Mouse (Mus musculus) gastrocnemius, postnatal 36 days (tissue): ENCODE results near the gene Hmgb2. TPM values are rescaled to one million over a fixed set of nuclear protein-coding genes. Genes with fewer than 3 reads are reported as not detected.
"Not testable (repeated sequence)": the region's sequence is repeated elsewhere in the genome, so short reads cannot be mapped to it uniquely, and the experiment has no call there.

ENCODE experiments used
- DNase-seq, 2 experiments: peaks; one replicate each; pipeline ENCODE4 v3.0.0; 2022
- intact Hi-C: fragments of 180-260 bp; cut with DNase I; formaldehyde crosslinking; loops from one replicate; pipeline ENCODE4 v1.15.1; 2025
- total RNA-seq, 2 experiments: library from RNA; stranded (reverse); gene quantifications; 2 replicates each; pipeline ENCODE4 v1.2.3; 2021

Hmgb2 gene
- total RNA-seq, 2 experiments from 2014 or later, result 5.0 to 7.4 TPM

DNA sequence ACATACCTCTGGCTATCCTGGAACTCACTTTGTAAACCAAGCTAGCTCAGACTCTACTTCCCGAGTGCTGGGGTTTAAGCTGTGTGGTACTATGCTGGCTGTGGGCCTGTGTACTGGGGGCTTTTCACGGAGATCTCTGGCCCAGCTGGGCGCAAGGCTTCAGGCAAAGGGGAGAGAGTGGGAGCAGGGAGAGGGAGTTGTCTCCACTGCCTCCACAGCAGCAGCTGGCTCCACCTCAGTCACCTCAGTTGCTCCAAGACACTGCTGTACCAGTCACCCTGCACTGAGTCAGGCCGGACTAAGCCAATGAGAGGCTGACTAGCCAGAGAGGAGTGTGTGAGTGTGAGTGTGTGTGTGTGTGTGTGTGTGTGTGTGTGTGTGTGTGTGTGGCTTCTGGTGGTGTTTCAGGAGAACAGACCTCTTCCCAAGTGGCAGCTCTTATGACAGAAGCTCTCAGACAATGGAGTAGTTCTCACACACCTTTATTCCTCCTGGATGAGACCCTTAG is 4.1 kb upstream of the Hmgb2 start:
- no peak for DNase-seq
- intact Hi-C loops, result no loop called here

DNA sequence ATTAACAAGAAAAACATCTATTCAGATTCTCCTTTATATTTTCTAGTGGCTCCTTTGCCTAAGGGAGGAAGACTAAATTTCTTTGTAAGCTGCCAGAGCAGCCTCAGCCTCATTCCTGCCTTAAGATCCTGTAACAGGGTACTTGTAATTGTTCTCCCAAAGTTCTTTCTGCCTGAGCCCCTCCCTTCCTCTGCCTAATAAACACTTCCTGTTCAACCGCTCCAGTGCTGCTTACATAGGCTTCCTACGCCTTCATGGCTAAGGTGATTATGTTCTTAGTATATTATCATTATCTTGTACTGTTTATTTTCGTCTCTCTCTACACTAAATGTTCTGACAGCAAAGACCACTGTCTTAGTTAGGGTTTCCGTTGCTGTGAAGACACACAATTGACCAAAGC is 3.0 kb upstream of the Hmgb2 start:
- intact Hi-C loops, result no loop called here
- no peak for DNase-seq

DNA sequence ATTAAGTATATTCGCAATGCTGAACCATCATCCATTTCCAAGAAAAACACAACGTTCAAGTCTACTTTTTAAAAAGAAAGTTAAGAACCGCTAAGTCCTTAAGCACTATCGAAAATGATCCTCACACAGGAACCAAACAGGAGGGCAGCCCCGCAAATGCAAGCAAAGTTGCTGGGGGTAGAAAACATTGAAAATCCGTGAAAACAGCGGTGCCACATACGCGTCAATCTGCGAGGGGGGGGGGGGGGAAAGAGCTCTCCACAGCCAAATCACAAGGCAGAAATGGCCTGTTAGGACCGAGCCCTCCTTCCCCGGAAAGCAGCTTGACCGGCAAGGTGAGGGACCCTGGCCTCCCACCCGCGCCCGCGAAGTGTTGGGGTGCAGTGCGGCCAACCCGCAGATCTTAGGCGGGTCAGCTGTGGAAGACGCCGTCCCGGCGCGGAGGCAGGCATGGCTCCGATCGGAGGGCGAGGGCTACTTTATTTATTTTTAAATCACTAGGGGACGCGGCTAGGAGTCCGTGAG is 854 bp upstream of the Hmgb2 start:
- DNase-seq, result no peak
- intact Hi-C loops, result loop anchor here (5.0 kb wide), 1 partner anchor 84 kb away; no protein-coding TSS in a partner anchor

DNA sequence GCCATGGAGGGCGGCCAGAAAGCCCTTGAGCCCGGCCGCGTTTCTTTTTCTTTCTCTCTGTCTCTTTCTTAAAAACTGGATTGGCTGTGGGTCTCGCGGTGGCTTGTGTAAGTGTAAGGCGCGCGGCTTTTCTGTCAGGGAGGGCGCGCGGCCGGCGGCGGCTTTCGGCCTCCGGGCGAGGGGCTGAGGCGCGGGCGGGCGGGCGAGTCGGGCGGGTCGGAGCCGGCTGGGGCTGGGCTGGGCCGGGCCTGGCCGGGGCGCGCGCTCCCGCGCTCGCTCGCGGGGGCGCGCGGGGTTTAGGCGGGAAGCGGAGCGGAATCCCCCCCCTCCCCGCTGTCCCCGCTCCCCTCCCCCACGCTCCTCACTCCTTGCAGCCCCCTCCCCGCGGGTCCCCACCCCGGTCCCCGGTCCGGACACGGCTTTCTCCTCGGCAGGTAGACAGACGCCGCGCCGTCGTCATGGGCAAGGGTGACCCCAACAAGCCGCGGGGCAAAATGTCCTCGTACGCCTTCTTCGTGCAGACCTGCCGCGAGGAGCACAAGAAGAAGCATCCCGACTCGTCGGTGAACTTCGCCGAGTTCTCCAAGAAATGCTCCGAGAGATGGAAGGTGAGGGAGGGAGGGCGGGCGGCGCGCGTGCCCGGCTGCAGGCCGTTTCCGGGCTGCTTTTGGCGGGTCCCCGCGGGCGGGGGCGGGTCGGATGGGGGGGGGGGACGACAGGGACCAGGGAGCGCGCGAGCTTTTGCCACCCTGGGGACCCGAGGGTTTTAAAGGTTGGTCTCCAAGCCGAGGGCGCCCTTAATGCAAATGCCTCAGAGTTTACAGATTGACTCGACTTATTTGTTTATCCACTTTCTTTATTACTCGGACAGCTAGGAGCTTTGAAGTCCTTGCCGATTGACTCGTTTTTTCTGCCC is 692 bp downstream of the Hmgb2 start:
- no peak for DNase-seq
- intact Hi-C loops, result loop anchor here (5.0 kb wide), 1 partner anchor 85 kb away; no protein-coding TSS in a partner anchor

DNA sequence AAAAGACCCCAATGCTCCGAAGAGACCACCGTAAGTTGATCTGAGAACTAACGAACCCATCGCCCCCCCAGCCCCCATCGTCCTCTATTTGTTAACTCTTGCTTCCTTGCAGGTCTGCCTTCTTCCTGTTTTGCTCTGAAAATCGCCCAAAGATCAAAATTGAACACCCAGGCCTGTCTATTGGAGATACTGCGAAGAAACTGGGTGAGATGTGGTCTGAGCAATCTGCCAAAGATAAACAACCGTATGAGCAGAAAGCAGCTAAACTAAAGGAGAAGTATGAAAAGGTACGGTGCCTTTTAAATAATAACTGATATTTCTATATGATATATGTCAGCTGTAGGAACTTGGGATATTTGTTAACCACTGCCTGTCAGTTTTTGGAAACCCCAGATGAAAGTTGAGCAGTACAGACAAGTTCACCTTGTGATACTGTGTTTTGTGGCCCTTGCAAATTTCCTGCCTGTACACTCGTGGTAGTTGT is 1.5 kb downstream of the Hmgb2 start:
- not testable (repeated sequence) for DNase-seq
- intact Hi-C loops, result loop anchor here (5.0 kb wide), 1 partner anchor 86 kb away; no protein-coding TSS in a partner anchor

DNA sequence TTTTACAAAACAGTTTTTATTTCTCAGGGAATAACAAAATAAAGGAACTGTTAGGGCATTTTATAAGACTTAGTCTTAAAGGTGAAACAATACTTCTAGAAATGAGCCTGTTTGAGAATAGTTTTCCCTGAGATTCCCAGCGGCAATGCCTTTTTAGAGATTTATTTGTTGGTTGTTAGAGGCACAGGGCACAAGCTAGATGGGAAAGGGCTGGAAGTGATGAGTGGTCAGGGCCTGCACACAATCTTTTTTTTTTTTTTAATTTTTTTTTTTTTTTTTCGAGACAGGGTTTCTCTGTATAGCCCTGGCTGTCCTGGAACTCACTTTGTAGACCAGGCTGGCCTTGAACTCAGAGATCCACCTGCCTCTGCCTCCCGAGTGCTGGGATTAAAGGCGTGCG is 5.0 kb downstream of the Hmgb2 start:
- DNase-seq, intact Hi-C loops: not testable (repeated sequence)

DNA sequence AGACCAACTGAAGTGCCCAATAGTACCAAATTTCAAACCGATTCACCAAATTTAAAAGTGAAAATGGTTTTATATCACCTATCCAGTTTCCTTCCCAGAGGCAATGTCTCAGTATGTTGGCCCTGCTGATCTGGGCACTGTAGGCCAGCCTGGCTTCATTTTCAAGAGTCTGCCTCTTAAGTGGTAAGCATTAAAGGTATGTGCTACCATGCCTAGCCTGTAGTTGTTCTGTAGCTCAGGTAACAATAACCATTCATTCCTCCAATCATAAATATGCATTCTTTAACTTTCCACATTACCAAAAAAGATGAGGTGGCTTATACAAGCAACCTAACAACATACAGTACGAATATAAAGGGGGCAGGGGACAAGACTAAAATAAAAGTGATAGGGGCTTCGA is 6.0 kb downstream of the Hmgb2 start:
- DNase-seq, result no peak
- intact Hi-C loops, result no loop called here

DNA sequence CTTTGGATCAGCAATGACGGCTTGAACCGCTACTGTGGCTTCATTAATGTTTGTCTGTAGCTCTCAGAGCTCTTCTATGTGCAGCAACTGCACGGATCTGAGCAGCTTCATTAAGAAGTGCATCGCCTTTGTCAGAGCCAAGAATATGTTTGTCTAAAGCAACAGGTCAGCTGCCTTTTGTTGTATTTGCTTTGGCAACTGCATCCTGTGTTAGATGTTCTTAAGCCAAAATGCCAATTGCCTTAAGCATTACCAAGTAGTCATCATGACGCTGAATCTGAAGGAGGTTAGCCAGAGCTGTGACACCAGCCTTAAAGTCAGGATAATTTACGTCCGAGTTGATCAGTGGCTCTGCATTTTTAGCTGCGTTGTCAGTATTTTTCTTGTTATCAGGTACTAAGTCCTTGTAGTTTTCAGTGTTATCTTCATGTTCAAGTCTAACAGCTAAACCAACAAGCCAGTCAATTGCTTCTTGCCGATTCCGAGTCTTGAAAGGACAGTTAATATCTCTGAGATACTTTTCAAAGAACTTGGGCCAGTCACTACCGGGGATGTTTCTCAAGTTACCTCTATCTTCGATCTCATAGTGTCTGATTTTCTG is 8.6 kb downstream of the Hmgb2 start:
- DNase-seq, result no peak
- intact Hi-C loops, result no loop called here

DNA sequence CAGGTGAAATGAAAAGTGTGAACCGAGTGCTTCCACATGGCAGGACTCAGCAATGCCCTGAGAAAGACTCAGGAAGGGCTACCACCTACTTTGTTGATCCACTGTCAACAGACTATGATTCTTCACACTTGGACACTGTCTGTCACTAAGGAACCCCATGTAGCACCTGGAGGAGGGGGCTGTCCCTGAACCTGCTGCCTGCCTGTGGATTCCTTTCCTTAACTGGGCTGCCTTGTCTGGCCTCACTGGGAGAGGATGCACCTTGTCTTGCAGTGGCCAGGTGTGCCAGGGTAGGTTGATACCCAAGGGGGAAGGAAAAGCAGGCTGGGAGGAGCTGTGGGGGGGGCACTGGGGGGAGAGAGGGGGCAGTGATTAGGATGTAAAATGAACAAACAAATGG is 16.3 kb downstream of the Hmgb2 start:
- DNase-seq, result no peak

DNA sequence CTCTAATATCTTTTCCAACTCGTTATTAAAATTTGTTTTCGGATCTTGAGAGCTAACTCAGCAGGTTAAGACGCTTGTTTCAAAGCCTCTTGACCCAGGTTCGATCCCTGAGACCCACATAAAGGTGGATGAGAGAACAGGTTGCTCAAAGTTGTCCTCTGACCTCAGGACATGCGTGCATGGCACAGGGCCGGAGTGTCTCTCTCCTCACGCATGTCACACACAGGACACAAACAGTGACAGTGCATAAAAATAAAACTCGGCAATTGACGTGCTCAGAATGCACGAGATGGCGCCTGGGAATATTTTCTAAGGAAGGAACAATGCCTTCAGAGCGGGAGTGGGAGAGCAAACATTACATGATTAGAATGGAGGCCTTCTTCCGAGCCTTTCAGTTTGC is 18.5 kb downstream of the Hmgb2 start:
- intact Hi-C loops, result loop anchor here (5.0 kb wide), 1 partner anchor 178 kb away; no protein-coding TSS in a partner anchor
- DNase-seq, result no peak

More for the DNA sequence above, 16.3 kb downstream of the Hmgb2 start:
- intact Hi-C loops, result no loop called here

DNA sequence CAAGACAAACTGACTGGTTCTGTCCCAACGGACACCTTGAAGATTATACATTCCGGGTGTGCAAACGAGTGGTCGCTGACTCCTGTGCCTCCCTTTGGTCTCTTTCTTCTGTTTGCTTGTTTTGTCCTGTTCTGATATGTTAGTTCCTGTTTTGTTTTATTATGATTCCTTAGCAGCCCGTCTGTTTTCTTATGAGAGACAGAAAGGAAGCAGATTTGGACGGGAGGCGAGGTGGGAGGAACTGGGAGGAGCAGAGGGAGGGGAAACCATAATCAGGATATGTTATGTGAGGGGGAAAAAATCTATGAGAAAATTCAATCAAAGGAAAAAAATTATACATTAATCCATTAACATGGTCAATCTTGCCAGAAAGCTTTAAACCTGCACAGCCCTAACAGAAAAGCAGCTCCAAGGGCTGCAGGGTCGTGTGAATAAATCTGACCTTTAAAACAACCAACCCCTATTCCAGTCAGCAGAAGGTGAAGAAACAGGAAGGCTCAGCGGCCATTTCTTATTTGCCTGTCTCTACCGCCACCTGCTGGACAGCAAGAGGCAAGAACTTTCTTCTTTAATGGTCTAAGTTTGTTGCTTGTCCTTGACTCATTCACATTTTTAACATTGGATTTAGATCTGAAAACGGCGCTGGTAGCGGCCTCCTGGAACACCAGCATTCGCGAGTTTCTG is 19.1 kb downstream of the Hmgb2 start:
- peak; percentile 65 to 75 for DNase-seq
- intact Hi-C loops, result loop anchor here (1.0 to 5.0 kb wide), 2 partner anchors 104 to 179 kb away; no protein-coding TSS in a partner anchor

DNA sequence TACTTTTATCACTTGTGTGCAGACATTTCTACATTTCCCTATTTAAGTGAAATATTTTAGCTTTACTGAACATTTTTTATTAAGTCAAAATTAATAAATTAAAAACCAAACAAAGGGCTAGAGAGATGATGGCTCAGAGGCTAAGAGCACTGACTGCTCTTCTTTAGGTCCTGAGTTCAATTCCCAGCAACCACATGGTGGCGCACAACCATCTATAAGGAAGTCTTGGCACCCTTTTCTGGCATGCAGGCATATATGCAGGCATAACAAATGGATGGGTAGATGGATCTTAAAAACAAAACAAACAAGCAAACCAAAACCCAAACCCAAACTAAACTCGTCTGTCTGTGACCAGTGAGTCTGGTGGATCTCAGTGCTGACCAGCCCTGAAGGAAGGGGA is 20.5 kb downstream of the Hmgb2 start:
- no peak for DNase-seq
- intact Hi-C loops, result loop anchor here (5.0 kb wide), 1 partner anchor 180 kb away; no protein-coding TSS in a partner anchor

DNA sequence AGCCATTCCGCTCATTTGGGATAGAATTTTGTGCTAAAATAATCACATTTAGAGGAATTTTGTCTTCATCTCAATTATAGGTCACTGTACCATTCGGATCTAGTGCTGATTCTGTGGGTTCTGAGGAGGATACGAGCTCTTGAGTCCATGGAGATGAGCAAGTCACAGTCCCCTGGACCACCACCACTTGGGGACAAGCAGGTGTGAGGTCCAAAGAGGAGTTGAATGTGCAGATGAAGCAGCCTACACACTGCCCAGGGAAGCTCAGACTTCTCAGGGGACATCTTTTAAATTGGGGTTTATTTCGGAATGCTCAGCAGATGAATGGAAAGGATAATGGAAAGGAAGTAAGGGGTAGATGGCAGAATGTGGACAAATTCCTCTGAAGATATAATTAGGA is 21.4 kb downstream of the Hmgb2 start:
- intact Hi-C loops, result loop anchor here (5.0 kb wide), 1 partner anchor 181 kb away; no protein-coding TSS in a partner anchor
- no peak for DNase-seq

DNA sequence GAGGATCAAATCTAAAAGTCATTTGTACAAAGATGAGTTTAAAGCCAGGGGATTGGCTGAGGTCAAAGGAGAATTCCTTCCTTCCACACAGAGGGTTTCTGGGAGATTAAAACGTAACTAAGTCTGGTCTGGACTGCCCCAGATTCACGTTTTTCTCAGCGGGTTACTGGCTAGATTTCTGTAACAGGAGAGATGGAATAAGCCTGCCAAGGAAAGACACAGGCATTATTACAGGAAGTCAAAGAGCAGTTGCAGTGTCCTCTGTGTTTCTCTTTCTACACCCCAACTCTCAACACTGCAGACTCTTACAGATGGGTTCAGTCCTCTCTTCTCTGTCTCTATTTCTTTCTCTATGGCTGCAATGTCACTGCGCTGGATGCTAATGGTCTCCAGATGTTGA is 22.8 kb downstream of the Hmgb2 start:
- intact Hi-C loops, result loop anchor here (5.0 kb wide), 1 partner anchor 182 kb away; no protein-coding TSS in a partner anchor
- DNase-seq, result no peak

DNA sequence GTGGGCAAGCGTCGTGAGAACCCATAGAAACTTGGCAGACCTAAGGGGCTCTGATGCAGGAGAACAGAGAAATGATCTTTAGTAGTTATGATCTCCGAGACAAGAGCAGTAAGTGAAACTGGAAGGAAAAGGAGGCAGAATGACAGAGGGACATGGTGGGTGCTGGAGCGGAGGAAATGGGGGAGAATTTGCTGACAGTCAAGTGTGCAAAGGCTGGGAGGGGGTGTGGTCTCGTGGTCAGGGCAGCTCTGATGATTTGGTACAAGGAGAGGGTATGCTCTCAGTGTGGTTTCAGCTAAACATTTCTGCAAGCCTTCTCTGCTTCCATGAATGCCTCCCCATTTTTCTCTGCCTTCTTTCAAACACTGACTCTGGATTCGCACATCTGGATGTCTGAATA is 24.5 kb downstream of the Hmgb2 start:
- no peak for DNase-seq
- intact Hi-C loops, result no loop called here

DNA sequence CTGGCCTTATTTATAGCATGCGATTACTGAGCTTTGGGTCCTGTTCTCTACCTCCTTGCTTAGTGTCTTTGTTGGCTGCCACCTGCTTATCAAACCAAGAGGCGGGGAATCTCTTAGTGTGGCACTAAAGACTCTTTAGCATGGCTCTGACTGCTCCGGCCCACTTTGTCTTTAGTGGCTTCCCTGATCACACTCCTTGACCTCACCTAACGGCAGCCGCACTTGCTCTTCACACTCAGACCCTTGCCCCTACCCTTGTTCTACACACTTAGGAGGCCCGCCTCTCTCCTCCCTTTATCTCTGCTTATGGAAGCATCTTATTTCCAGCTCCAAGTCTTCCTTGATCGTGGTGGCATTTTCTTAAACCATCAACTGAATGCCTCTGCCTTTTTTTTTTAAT is 26.9 kb downstream of the Hmgb2 start:
- intact Hi-C loops, result no loop called here
- no peak for DNase-seq

DNA sequence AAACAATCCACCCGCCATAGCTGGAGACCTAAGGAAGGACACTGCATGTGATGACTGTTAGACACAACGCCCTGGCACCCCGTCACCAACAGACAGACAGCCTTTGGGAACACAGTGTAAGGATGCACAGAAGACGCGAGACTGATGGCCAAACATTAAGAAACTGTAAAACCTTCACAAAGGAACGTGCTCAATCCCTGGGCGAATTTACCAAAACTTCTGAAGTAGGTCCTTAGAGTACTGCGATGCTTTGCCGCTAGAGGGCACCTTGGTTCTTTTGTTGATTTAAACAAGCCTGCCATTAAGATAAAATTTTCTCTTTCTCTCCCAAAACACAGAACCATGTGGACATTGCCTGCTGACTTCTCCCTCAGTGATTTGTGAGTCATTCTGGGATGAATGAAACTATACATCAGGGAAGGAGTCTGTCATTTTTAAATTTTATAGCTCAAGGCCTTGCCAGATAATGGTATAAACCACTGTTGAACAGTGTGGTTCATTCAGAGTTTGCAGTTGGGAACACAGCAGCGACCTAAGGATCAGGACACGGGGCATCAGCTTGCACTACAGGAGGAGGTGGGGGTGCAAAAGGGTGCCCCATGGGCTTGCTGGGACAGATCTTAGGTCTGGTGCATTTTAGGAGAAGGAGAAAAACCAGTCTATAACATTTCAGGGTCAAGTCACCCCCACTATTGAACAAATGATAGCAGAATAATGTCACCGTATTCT is 28.6 kb downstream of the Hmgb2 start:
- peak; percentile 33 to 50 for DNase-seq
- intact Hi-C loops, result no loop called here

DNA sequence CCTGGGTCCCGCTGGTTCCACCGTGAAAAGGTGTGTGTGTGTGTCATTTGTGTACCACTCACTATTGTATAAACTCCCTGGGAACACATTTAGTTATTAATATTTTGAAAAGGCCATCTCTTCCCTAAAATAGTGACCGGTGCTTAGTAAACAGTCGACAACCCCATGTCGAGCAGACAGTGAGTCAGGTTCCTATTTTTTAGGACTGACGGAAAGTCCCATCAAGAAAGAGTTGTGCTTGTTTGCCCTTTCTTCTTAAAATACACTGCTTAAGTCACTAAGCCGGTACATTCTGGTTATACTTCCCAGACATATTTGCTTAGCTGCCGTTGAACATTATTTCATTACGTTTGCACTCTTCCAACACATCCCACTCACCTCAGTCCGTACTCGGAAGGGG is 29.2 kb downstream of the Hmgb2 start:
- DNase-seq, result no peak
- intact Hi-C loops, result no loop called here

DNA sequence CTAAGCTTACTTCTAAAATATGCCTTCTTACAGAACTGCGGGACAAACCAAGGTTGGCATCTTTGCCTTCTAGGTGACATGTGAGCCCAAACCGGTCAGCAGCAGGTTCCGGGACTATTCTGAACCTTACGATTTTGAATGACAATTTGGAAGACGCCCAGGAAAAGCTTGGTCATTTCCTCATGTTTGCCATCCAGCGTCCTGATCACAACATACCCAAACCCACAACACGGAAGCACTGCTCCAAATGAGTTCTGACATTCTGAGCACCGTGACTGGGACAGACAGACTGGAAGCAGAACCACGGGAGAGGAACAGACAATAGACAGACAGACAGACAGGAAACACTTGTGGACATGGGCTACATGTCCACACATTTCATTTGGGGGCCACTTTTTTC is 29.7 kb downstream of the Hmgb2 start:
- intact Hi-C loops, result no loop called here
- no peak for DNase-seq

DNA sequence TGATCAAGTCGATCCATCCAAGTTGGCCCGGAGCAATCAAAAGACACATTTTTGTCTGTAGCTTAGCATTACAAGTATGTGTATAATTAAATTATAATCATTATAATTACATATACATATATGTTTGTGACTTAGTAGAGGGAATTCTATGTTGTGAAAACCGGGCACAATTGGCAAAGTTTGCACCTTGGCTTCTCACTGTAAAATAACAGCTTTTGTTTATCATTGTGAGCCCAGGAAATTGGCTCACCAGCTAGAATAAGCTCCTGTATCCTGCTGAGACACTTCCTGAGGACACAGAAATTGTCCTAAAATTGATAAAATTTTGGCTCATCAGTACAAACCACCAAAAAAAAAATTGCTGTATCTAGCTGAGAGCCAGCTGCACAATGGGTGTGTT is 34.7 kb downstream of the Hmgb2 start:
- no peak for DNase-seq
- intact Hi-C loops, result no loop called here
